Mouse (Mus musculus): ENCODE measurements at regions not wholly inside any gene's neighbourhood (a gene's known extent, or its start where the extent isn't known, plus 50 kb on each side); places are given as distances from the start of the nearest gene placed in this dataset.

GRCm38 (mm10) chrX:105003260-105003659, 76.3 kb upstream of the Pbdc1 start:
- no peak for TF ChIP-seq CTCF (IDR thresholded peaks at IDR 0.05; ENCODE audit: borderline replicate concordance, extremely low read depth, insufficient read depth, insufficient read length)
- TF ChIP-seq POLR2A (IDR thresholded peaks at IDR 0.05; ENCODE audit: borderline replicate concordance, extremely low read depth, insufficient read depth, insufficient read length, poor library complexity, severe bottlenecking), result no peak

Measured in brain, embryonic 14.5 days (tissue).